Mouse (Mus musculus): ENCODE measurements at regions not wholly inside any gene's neighbourhood (a gene's known extent, or its start where the extent isn't known, plus 50 kb on each side); places are given as distances from the start of the nearest gene placed in this dataset.

DNA sequence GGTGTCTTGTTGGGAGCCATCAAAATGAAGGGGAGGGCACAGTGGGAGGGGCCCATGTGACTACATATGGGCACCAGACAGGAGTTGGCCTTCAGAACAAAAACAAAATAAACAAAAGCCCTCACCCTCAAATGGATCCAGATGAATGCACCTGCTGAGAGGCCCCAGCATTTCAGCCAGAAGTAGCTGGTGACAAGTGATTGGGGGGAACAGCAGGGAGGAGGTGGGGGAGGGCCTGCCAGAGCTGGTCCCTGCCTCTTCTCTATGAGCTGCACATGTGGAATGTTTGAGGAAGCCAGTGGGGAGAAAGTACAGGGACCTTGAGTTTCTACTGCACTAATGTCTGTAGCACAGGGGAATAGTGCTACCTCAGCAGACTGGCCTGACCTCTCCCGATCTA, 139.5 kb downstream of the Efnb2 start:
- Histone ChIP-seq H3K27me3 (ENCODE audit: insufficient read depth, low read length) (no peaks in the 10 kb centered on the region), H3K36me3 (ENCODE audit: insufficient read depth, low read length) (no peaks in the 10 kb centered on the region), H3K4me3 (replicated peaks; ENCODE audit: low read length) (no peak overlapping the region), H3K9me3 (ENCODE audit: low read length) (peaks cover 6% of the 10 kb centered on the region), H3K4me1 (replicated peaks; ENCODE audit: low read depth, low read length) (peaks cover 12% of the 10 kb centered on the region)
- TF ChIP-seq NANOG (IDR thresholded peaks at IDR 0.05; ENCODE audit: borderline replicate concordance, low read length) (no peak), CTCF (conservative IDR thresholded peaks at IDR 0.05; ENCODE audit: low read length) (no peak), POU5F1 (IDR thresholded peaks at IDR 0.05; ENCODE audit: borderline replicate concordance, low read length) (no peak)

DNA sequence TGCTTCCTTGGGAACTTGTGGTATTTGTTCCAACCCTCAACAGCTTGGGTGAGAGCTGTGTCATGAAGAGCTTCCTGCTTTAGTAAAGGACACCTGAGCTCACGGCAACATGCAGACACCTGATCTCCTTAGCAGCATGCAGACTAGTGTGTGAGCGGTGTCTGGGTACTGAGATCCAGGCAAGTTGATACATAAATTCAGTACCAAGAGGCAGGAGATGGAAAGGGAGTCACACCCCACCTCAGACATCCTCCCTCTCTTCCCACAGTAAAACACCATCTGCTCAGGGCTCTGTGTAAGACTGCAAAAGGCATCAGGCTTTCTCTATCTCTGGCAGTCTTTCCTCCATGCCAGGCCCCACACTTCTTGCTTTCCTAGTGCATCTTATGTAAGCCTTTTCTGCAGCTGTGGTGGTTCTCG, 141.3 kb downstream of the Efnb2 start:
- no peaks in the 10 kb centered on the region for H3K36me3 ChIP-seq (ENCODE audit: insufficient read depth, low read length)
- peaks cover 12% of the 10 kb centered on the region for H3K4me1 ChIP-seq (replicated peaks; ENCODE audit: low read depth, low read length)
- H3K27me3 ChIP-seq (ENCODE audit: insufficient read depth, low read length), result no peaks in the 10 kb centered on the region
- peaks cover 6% of the 10 kb centered on the region for H3K9me3 ChIP-seq (ENCODE audit: low read length)
- no peak overlapping the region for H3K4me3 ChIP-seq (replicated peaks; ENCODE audit: low read length)
- TF ChIP-seq POU5F1 (IDR thresholded peaks at IDR 0.05; ENCODE audit: borderline replicate concordance, low read length) (no peak), NANOG (IDR thresholded peaks at IDR 0.05; ENCODE audit: borderline replicate concordance, low read length) (no peak)

DNA sequence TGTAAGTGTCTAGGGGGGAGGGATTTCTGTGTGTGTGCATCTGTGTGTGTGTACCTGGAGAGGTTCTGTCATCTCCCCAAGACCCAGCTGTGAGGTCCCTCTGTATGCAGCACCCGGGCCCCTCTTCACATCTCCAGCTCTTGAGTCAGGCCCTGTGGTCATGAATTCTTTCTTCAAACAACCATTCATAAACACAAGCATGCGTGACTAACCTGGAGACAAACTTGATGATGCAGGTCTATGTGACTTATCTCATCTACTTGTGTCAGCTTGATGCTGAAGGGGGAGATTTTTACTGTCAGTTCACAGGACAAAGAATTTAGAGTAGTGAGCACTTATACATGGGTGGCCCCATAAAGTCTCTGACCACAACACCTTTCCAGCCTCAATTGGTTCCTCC, 143.4 kb downstream of the Efnb2 start:
- TF ChIP-seq NANOG (IDR thresholded peaks at IDR 0.05; ENCODE audit: borderline replicate concordance, low read length), result no peak
- no peak for TF ChIP-seq POU5F1 (IDR thresholded peaks at IDR 0.05; ENCODE audit: borderline replicate concordance, low read length)
- TF ChIP-seq CTCF (conservative IDR thresholded peaks at IDR 0.05; ENCODE audit: low read length), result no peak
- Histone ChIP-seq H3K36me3 (ENCODE audit: insufficient read depth, low read length) (no peaks in the 10 kb centered on the region), H3K9me3 (ENCODE audit: low read length) (peaks cover 6% of the 10 kb centered on the region), H3K4me3 (replicated peaks; ENCODE audit: low read length) (no peak overlapping the region), H3K4me1 (replicated peaks; ENCODE audit: low read depth, low read length) (peaks cover 12% of the 10 kb centered on the region), H3K27me3 (ENCODE audit: insufficient read depth, low read length) (no peaks in the 10 kb centered on the region)

DNA sequence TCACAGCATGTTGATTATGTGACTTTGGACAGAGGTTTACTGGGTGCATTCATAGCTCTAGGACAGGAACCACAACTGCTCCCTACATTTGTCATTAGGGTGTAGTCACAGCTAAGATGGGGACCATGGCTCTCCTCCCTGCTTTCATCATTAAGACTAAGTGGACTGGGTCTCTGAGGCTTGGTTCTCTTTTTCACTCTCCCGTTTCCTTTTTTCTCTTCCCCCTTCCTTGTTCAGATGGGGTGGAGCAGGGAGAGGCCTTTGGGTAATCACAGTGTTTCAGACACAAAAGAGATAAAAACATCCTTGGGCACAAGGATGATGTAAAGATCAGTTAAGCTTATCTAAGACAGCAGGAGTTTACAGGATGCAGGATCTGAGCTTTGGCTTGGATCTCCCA, 144.8 kb downstream of the Efnb2 start:
- H3K4me3 ChIP-seq (replicated peaks; ENCODE audit: low read length), result no peak overlapping the region
- TF ChIP-seq NANOG (IDR thresholded peaks at IDR 0.05; ENCODE audit: borderline replicate concordance, low read length) (no peak), CTCF (conservative IDR thresholded peaks at IDR 0.05; ENCODE audit: low read length) (no peak), POU5F1 (IDR thresholded peaks at IDR 0.05; ENCODE audit: borderline replicate concordance, low read length) (no peak)
- H3K27me3 ChIP-seq (ENCODE audit: insufficient read depth, low read length), result no peaks in the 10 kb centered on the region
- H3K9me3 ChIP-seq (ENCODE audit: low read length), result peaks cover 6% of the 10 kb centered on the region
- H3K36me3 ChIP-seq (ENCODE audit: insufficient read depth, low read length), result no peaks in the 10 kb centered on the region
- peaks cover 4% of the 10 kb centered on the region for H3K4me1 ChIP-seq (replicated peaks; ENCODE audit: low read depth, low read length)

DNA sequence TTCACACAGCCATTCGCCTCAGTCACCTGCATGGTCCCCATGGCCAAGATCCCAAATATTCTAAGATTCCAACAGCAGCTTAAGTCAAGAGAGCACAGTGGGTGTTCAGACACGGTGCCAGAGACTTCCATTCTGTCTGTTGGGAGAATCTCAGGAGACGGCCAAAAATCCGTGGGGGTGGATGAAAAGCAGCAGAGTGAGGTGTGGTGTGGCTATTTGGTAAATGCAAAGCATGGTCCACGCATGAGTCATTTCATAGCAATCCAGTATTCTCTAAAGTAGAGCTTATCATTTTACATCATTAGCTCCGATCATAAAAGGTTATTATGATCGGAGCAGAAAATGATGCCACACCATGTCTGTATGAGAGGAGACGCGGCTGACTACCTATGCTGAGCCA, 161.1 kb downstream of the Efnb2 start:
- H3K36me3 ChIP-seq (ENCODE audit: insufficient read depth, low read length), result no peaks in the 10 kb centered on the region
- TF ChIP-seq CTCF (conservative IDR thresholded peaks at IDR 0.05; ENCODE audit: low read length) (no peak), POU5F1 (IDR thresholded peaks at IDR 0.05; ENCODE audit: borderline replicate concordance, low read length) (no peak), NANOG (IDR thresholded peaks at IDR 0.05; ENCODE audit: borderline replicate concordance, low read length) (no peak)
- no peaks in the 10 kb centered on the region for H3K9me3 ChIP-seq (ENCODE audit: low read length)
- H3K27me3 ChIP-seq (ENCODE audit: insufficient read depth, low read length), result peaks cover 4% of the 10 kb centered on the region; the same call in 1 of the 2 replicates
- H3K4me3 ChIP-seq (replicated peaks; ENCODE audit: low read length), result no peak overlapping the region
- no peaks in the 10 kb centered on the region for H3K4me1 ChIP-seq (replicated peaks; ENCODE audit: low read depth, low read length)

DNA sequence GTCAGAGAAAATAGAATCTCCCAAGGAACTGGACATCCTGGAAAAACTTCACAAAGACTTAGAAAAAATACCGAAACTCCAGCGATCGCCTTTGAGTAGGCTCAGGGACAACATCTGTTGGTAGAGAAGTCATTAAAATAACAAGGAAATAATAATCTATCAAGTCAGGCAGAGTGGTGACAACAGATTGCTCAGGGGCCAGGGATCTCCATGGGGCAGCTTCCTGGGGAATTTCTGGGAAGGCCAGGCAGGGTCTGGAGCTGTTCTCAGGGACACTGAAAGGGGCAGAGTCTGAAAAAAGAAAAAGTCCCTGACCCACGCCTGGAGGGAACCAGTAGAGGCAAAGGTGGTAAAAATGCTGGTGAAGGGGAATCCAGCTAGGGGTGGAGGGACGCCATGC, 162.3 kb downstream of the Efnb2 start:
- Histone ChIP-seq H3K4me3 (replicated peaks; ENCODE audit: low read length) (no peak overlapping the region), H3K9me3 (ENCODE audit: low read length) (no peaks in the 10 kb centered on the region), H3K36me3 (ENCODE audit: insufficient read depth, low read length) (no peaks in the 10 kb centered on the region), H3K27me3 (ENCODE audit: insufficient read depth, low read length) (peaks cover 4% of the 10 kb centered on the region; the same call in 1 of the 2 replicates), H3K4me1 (replicated peaks; ENCODE audit: low read depth, low read length) (no peaks in the 10 kb centered on the region)
- TF ChIP-seq CTCF (conservative IDR thresholded peaks at IDR 0.05; ENCODE audit: low read length), result no peak

DNA sequence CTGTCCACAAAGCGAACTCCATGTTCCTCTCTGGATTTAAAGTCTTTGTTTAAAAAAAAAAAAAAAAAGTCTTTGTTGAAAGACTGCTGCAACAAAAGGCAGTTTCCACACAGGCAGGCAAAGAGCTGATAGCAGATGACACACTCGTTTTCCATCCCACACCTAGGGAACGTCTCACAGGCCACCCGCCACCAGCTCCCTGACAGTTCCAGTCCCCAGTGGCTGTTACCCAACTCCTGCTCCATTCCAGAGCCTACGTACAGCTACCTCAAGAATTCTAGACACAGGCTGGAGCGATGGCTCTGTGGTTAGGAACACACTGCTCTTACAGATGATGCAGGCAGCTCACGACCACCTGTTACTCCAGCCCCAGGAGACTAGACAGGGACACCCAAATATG, 165.6 kb downstream of the Efnb2 start:
- no peak overlapping the region for H3K4me3 ChIP-seq (replicated peaks; ENCODE audit: low read length)
- H3K9me3 ChIP-seq (ENCODE audit: low read length), result no peaks in the 10 kb centered on the region
- H3K36me3 ChIP-seq (ENCODE audit: insufficient read depth, low read length), result no peaks in the 10 kb centered on the region
- TF ChIP-seq CTCF (conservative IDR thresholded peaks at IDR 0.05; ENCODE audit: low read length), result no peak
- no peak for TF ChIP-seq POU5F1 (IDR thresholded peaks at IDR 0.05; ENCODE audit: borderline replicate concordance, low read length)
- TF ChIP-seq NANOG (IDR thresholded peaks at IDR 0.05; ENCODE audit: borderline replicate concordance, low read length), result no peak
- peaks cover 8% of the 10 kb centered on the region for H3K4me1 ChIP-seq (replicated peaks; ENCODE audit: low read depth, low read length)
- peaks cover 25% of the 10 kb centered on the region for H3K27me3 ChIP-seq (ENCODE audit: insufficient read depth, low read length)

DNA sequence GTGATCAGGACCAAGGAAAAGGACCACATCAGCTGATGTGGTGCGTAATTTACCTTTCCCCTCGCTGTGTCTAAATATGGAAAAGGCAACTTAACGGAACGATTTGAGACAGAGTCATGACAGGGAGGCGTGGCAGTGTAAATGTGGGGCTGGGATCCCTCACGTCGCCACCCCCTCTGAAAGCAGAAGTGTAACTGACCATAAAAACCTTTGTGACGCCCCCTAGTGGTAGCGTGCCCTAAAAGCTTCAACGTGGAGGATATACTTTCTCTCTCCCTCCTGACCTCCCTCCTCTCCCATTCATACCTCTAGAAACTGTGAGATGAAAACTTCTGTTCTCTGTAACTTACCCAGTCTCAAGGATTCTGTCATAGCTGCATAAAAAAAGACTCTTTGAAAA, 166.8 kb downstream of the Efnb2 start:
- Histone ChIP-seq H3K27me3 (ENCODE audit: insufficient read depth, low read length) (peaks cover 28% of the 10 kb centered on the region), H3K9me3 (ENCODE audit: low read length) (no peaks in the 10 kb centered on the region), H3K4me1 (replicated peaks; ENCODE audit: low read depth, low read length) (peaks cover 20% of the 10 kb centered on the region), H3K4me3 (replicated peaks; ENCODE audit: low read length) (no peak overlapping the region), H3K36me3 (ENCODE audit: insufficient read depth, low read length) (no peaks in the 10 kb centered on the region)
- TF ChIP-seq POU5F1 (IDR thresholded peaks at IDR 0.05; ENCODE audit: borderline replicate concordance, low read length) (no peak), NANOG (IDR thresholded peaks at IDR 0.05; ENCODE audit: borderline replicate concordance, low read length) (no peak), CTCF (conservative IDR thresholded peaks at IDR 0.05; ENCODE audit: low read length) (peak; percentile 52)

DNA sequence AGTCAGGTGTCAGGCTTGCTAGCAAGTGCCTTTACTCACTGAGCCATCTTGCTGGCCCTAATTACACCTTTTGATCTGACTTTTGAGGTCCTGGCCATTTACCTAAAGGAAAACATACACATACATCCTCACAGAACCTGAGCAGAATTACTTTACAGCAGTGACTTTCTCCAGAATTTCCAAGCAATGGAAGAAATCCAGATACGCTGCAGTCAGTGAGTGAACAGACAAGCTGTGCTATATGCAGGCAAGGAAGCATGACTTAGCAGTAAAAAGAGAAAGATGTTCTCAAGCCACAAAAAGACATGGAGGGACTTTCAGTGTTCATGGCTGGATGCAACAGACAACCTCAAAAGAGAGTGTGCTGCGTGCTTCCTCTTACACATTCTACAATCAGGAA, 169.1 kb downstream of the Efnb2 start:
- H3K9me3 ChIP-seq (ENCODE audit: low read length), result no peaks in the 10 kb centered on the region
- peaks cover 41% of the 10 kb centered on the region for H3K4me1 ChIP-seq (replicated peaks; ENCODE audit: low read depth, low read length)
- no peak overlapping the region for H3K4me3 ChIP-seq (replicated peaks; ENCODE audit: low read length)
- TF ChIP-seq NANOG (IDR thresholded peaks at IDR 0.05; ENCODE audit: borderline replicate concordance, low read length) (no peak), POU5F1 (IDR thresholded peaks at IDR 0.05; ENCODE audit: borderline replicate concordance, low read length) (no peak)
- peaks cover 29% of the 10 kb centered on the region for H3K27me3 ChIP-seq (ENCODE audit: insufficient read depth, low read length)
- no peaks in the 10 kb centered on the region for H3K36me3 ChIP-seq (ENCODE audit: insufficient read depth, low read length)

Data from E14TG2a.4 (cell line).